Mouse (Mus musculus): ENCODE results near the gene 4930583I09Rik. TPM values are rescaled to one million over a fixed set of nuclear protein-coding genes. Genes with fewer than 3 reads are reported as not detected.

The 4930583I09Rik gene
- total and polyA plus RNA-seq, 3 experiments: not detected

DNA sequence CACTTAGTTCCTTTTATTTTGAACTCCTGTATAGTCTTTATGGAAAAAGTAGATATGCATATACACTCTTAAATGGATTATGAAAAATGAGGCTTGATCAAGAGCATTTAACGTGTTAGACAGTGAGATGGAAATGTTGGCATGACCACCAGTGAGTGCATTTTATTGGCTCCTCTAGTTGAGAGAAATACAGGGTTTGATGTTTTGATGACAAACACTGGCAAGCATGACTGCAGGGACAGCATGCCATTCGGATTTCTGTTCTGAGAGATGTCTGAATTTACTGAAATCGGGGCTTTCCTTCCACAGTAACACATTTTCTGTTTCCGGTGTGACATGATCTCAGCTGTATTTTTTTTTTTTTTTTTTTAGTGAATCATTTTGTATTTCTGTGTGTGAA, 12.2 kb upstream of the 4930583I09Rik start:
- H3K4me3 ChIP-seq: no peak overlapping the region
- TF ChIP-seq POLR2A (IDR thresholded peaks at IDR 0.05; ENCODE audit: insufficient read depth, low read depth, low read length): no peak
- no peak for TF ChIP-seq CTCF (IDR thresholded peaks at IDR 0.05)
- no peak for TF ChIP-seq EP300 (IDR thresholded peaks at IDR 0.05; ENCODE audit: insufficient read depth, low read depth, low read length)
- 66% methylated on average over 4 of the region's 4 CpGs for WGBS
- no peak overlapping the region for H3K9ac ChIP-seq (ENCODE audit: low read depth, low read length)
- intact Hi-C loops (cut with DNase I): no loop called here
- H3K36me3 ChIP-seq (ENCODE audit: control insufficient read depth, insufficient read depth, low read length): no peaks in the 10 kb centered on the region
- H3K27me3 ChIP-seq (ENCODE audit: control insufficient read depth, insufficient read depth, low read length): no peaks in the 10 kb centered on the region
- H3K4me1 ChIP-seq (ENCODE audit: control insufficient read depth, insufficient read depth, low read length): no peaks in the 10 kb centered on the region; the same call in 1 of the 2 replicates
- DNase-seq: no peak
- H3K79me2 ChIP-seq (replicated peaks; ENCODE audit: control insufficient read depth, insufficient read depth, low read length): no peaks in the 10 kb centered on the region
- no peak overlapping the region for H3K27ac ChIP-seq

DNA sequence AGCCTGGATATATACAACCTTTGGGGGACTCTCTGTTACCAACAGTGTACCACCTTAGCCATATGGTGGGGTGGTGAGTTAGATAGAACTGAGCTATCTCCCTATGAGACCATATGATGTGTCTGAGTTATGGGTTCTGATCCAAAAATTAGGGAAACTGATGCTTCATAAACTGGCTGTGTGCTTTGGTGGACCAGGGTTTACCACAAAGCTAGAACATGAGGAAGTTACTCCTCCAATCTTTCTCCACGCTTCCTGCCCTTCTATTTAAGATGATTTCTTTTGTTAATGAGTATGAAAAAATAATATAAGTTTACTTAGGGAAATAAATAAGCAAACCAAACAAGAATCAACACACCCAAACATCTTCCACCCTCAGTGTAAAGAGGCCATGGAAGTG, 10.8 kb upstream of the 4930583I09Rik start:
- Histone ChIP-seq H3K27me3 (ENCODE audit: control insufficient read depth, insufficient read depth, low read length) (no peaks in the 10 kb centered on the region), H3K4me1 (ENCODE audit: control insufficient read depth, insufficient read depth, low read length) (no peaks in the 10 kb centered on the region; the same call in 1 of the 2 replicates), H3K36me3 (ENCODE audit: control insufficient read depth, insufficient read depth, low read length) (no peaks in the 10 kb centered on the region), H3K27ac (no peak overlapping the region), H3K9ac (ENCODE audit: low read depth, low read length) (no peak overlapping the region), H3K79me2 (replicated peaks; ENCODE audit: control insufficient read depth, insufficient read depth, low read length) (no peaks in the 10 kb centered on the region), H3K4me3 (no peak overlapping the region)
- TF ChIP-seq CTCF (IDR thresholded peaks at IDR 0.05) (no peak), EP300 (IDR thresholded peaks at IDR 0.05; ENCODE audit: insufficient read depth, low read depth, low read length) (no peak), POLR2A (IDR thresholded peaks at IDR 0.05; ENCODE audit: insufficient read depth, low read depth, low read length) (no peak)
- DNase-seq: no peak
- 83% methylated on average over 1 of the region's 1 CpGs for WGBS
- intact Hi-C loops (cut with DNase I): no loop called here

DNA sequence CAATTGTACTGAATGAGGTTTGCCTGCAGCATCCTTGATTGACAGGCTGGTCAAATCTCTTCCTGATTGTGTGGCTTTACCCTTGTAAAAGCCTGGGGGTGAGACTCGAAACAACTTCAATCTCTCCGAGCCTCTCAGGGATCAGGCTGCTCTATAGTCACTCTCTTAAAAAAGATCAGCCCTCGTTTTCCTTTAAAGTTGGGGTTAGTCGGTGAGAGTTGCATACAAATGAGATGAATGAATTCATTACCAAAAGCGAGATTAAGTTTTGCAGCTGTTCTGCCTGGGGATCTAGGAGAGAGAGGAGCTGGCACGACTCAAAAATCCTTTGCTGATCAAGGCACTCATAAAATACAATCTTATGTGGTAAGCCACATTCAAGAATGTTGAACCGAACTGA, 1.0 kb upstream of the 4930583I09Rik start:
- Histone ChIP-seq H3K79me2 (replicated peaks; ENCODE audit: control insufficient read depth, insufficient read depth, low read length) (no peaks in the 10 kb centered on the region), H3K4me1 (ENCODE audit: control insufficient read depth, insufficient read depth, low read length) (no peaks in the 10 kb centered on the region), H3K36me3 (ENCODE audit: control insufficient read depth, insufficient read depth, low read length) (no peaks in the 10 kb centered on the region), H3K27ac (no peak overlapping the region), H3K4me3 (no peak overlapping the region), H3K27me3 (ENCODE audit: control insufficient read depth, insufficient read depth, low read length) (no peaks in the 10 kb centered on the region), H3K9ac (ENCODE audit: low read depth, low read length) (no peak overlapping the region)
- 28% methylated on average over 7 of the region's 7 CpGs for whole genome bisulfite sequencing
- TF ChIP-seq CTCF (IDR thresholded peaks at IDR 0.05) (no peak), EP300 (IDR thresholded peaks at IDR 0.05; ENCODE audit: insufficient read depth, low read depth, low read length) (no peak), POLR2A (IDR thresholded peaks at IDR 0.05; ENCODE audit: insufficient read depth, low read depth, low read length) (no peak)
- intact Hi-C loops (cut with DNase I): no loop called here
- DNase-seq: no peak

- Histone ChIP-seq H3K79me2 (replicated peaks; ENCODE audit: control insufficient read depth, insufficient read depth, low read length) (no peaks in the 10 kb centered on the region), H3K9ac (ENCODE audit: low read depth, low read length) (no peak overlapping the region), H3K27ac (no peak overlapping the region), H3K4me3 (no peak overlapping the region), H3K36me3 (ENCODE audit: control insufficient read depth, insufficient read depth, low read length) (no peaks in the 10 kb centered on the region), H3K27me3 (ENCODE audit: control insufficient read depth, insufficient read depth, low read length) (no peaks in the 10 kb centered on the region), H3K4me1 (ENCODE audit: control insufficient read depth, insufficient read depth, low read length) (no peaks in the 10 kb centered on the region)
- intact Hi-C loops (cut with DNase I): no loop called here
- WGBS: 82% methylated on average over 10 of the region's 10 CpGs
- no peak for TF ChIP-seq CTCF (IDR thresholded peaks at IDR 0.05)
- no peak for TF ChIP-seq POLR2A (IDR thresholded peaks at IDR 0.05; ENCODE audit: insufficient read depth, low read depth, low read length)
- no peak for TF ChIP-seq EP300 (IDR thresholded peaks at IDR 0.05; ENCODE audit: insufficient read depth, low read depth, low read length)
- DNase-seq: no peak
These were observed 481 bp upstream of the 4930583I09Rik start for GRCm38 (mm10) chr17:64836352-64836751.

DNA sequence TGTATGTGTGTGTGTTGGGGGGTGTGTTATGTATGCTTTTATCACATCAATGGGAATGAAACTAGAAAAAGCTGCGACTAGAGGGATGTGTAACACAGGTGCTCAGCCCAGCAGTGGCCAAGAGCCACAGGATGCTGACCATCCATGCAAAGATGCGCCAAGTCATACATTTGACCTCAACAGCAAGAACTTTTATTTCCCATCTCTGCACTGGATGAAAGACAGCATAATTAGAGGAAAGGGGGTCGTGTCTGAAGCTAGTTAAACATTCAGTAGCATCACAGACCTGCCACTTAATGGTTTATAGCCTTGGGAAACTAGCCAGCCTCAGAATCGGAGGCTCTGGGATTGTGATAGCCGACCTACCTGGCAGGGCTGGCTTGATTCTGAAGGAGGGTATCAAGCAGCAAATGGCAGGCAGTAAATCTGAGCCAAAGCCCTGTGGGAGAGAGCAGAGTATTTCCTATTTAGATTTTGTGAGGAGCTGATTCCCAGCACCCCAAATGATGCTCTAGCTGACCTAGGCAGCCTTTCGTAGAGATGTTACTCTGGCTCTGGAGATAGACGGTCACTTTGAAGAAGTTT, 1.9 kb downstream of the 4930583I09Rik start:
- TF ChIP-seq CTCF (IDR thresholded peaks at IDR 0.05) (no peak), EP300 (IDR thresholded peaks at IDR 0.05; ENCODE audit: insufficient read depth, low read depth, low read length) (no peak), POLR2A (IDR thresholded peaks at IDR 0.05; ENCODE audit: insufficient read depth, low read depth, low read length) (no peak)
- intact Hi-C loops (cut with DNase I): no loop called here
- Histone ChIP-seq H3K4me3 (no peak overlapping the region), H3K79me2 (replicated peaks; ENCODE audit: control insufficient read depth, insufficient read depth, low read length) (no peaks in the 10 kb centered on the region), H3K4me1 (ENCODE audit: control insufficient read depth, insufficient read depth, low read length) (no peaks in the 10 kb centered on the region), H3K9ac (ENCODE audit: low read depth, low read length) (no peak overlapping the region), H3K27me3 (ENCODE audit: control insufficient read depth, insufficient read depth, low read length) (no peaks in the 10 kb centered on the region), H3K36me3 (ENCODE audit: control insufficient read depth, insufficient read depth, low read length) (no peaks in the 10 kb centered on the region), H3K27ac (no peak overlapping the region)
- WGBS: 76% methylated on average over 7 of the region's 7 CpGs
- no peak for DNase-seq

GRCm38 (mm10) chr17:64833071-64833470, 2.8 kb downstream of the 4930583I09Rik start:
- DNase-seq: no peak
- TF ChIP-seq CTCF (IDR thresholded peaks at IDR 0.05) (no peak), EP300 (IDR thresholded peaks at IDR 0.05; ENCODE audit: insufficient read depth, low read depth, low read length) (no peak), POLR2A (IDR thresholded peaks at IDR 0.05; ENCODE audit: insufficient read depth, low read depth, low read length) (no peak)
- intact Hi-C loops (cut with DNase I): no loop called here
- H3K9ac ChIP-seq (ENCODE audit: low read depth, low read length): no peak overlapping the region
- no peaks in the 10 kb centered on the region for H3K27me3 ChIP-seq (ENCODE audit: control insufficient read depth, insufficient read depth, low read length)
- no peak overlapping the region for H3K27ac ChIP-seq
- H3K4me3 ChIP-seq: no peak overlapping the region
- H3K36me3 ChIP-seq (ENCODE audit: control insufficient read depth, insufficient read depth, low read length): no peaks in the 10 kb centered on the region
- no peaks in the 10 kb centered on the region for H3K4me1 ChIP-seq (ENCODE audit: control insufficient read depth, insufficient read depth, low read length)
- 81% methylated on average over 2 of the region's 2 CpGs for WGBS
- no peaks in the 10 kb centered on the region for H3K79me2 ChIP-seq (replicated peaks; ENCODE audit: control insufficient read depth, insufficient read depth, low read length)
